Mouse (Mus musculus) urinary bladder, postnatal 36 days (tissue): ENCODE measurements around the gene Pop5.

Experiments
- DNase-seq, 2 experiments: peaks; one replicate each; pipeline ENCODE4 v3.0.0; 2022; ENCODE audit warnings: low spot score in 2 of 2, mixed read lengths in 1 of 2

Gene Pop5

GRCm38 (mm10) chr5:115262502-115263291 lies 27.1 kb downstream of the Pop5 start:
- DNase-seq: no peak

- no peak for DNase-seq
These were observed 30.7 kb downstream of the Pop5 start for GRCm38 (mm10) chr5:115266340-115266739.

DNA sequence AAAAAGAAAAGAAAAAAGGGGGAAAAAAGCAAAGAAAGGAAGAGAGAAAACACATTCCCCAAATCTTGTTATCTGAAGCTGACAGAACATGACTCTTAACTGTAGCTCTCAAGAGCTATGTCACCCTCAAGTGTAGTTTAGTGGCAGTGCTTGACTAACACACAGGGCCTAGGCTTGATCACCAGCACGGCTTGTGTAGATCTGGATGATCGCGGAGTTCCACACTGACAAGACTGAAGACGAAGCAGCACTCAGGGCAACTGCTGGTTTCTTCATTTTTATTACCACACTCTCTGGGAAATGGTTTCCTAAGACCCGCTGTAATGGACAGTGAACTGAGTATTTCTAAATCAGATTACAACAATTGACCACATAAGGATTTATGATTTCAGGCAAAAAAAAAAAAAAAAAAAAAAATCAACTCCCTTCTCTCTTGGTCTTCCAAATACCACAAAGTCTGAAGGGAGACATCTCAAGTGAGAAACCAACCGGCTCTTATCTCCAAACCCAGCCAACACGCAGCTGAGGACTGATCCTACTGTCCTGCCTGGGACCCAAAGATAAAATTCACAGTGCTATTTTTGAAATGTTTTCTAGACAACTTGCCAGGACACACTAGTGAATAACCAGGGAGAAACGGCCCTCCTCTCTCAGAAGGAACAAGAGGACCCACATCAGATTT lies 31.3 kb downstream of the Pop5 start:
- no peak for DNase-seq

DNA sequence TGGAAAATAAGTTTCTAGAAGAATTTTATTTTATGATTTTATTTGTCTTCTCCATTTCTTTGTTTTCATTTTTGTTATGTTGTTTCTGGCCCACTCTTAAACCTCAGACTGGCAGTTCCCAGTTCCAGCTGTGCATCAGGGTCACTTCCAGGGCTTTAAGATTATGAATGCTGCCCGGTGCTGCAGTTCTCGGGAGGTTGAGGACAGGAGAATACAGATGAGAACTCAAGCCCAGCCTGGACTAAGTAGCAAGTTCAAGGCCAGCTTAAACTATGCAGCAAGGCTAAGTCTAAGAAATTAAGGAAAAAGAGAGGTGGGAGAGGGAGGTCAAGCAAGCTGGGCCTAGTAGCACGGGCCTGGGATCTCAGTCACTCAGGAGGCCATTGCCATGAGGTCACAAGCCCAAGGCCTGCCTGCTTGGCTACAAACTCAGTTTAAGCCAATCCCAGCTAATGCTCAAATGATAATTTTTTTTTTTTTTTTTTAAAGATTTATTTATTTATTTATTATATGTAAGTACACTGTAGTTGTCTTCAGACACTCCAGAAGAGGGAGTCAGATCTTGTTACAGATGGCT lies 31.9 kb downstream of the Pop5 start:
- DNase-seq: no peak

DNA sequence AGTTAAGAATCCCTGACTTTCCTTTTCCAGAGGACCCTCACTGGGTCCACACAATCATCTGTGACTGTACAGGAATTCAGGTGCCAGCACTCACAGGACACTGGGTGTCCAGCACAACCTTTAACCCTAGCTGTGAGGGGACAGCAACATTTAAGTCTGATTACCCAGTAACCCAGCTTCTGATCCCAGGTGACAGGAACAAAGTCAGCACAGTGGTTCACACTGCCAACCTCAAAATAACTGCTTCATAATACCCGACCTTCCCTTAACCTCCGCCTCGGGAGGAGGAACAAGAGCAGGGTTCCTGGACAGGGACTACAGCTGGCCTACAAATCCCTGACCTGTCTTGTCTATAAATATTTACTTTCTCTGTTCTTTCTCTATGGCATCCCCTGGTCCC lies 32.6 kb downstream of the Pop5 start:
- no peak for DNase-seq

DNA sequence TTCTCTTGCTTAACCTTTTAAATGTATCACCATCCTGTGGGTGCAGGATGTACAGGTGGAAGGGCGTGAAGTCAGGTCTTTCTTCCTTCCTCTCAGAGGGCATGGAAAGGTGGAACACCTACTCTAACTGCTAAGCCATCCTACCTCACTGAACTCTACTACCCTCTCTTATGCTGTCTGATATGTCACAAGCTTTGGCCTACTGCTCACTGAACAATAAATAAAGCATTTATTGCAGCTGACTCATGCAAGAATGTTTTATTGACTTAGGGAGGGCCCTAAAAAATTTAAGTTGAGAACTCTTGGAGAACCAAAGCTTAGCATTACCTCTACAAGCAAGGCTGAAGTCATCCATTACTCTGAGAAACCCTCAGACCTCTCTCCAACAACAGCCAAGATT lies 34.3 kb downstream of the Pop5 start:
- DNase-seq: no peak

- peak in 1 of 2 experiments; percentile 32 for DNase-seq
These were observed 36.5 kb downstream of the Pop5 start for GRCm38 (mm10) chr5:115271931-115272811.

- DNase-seq: peak; percentile 98 to 99
These were observed 37.3 kb downstream of the Pop5 start, which contains the start of gene Rnf10 for GRCm38 (mm10) chr5:115272812-115273548. Gene Rnf10 (minus strand): TSS chr5:115272898.

- no peak for DNase-seq
These were observed 38.0 kb downstream of the Pop5 start for GRCm38 (mm10) chr5:115273549-115274135.

GRCm38 (mm10) chr5:115274353-115274752 lies 38.7 kb downstream of the Pop5 start:
- DNase-seq: no peak

GRCm38 (mm10) chr5:115274771-115275170 lies 39.1 kb downstream of the Pop5 start:
- no peak for DNase-seq

- DNase-seq: no peak
These were observed 40.4 kb downstream of the Pop5 start for GRCm38 (mm10) chr5:115275998-115276397.

DNA sequence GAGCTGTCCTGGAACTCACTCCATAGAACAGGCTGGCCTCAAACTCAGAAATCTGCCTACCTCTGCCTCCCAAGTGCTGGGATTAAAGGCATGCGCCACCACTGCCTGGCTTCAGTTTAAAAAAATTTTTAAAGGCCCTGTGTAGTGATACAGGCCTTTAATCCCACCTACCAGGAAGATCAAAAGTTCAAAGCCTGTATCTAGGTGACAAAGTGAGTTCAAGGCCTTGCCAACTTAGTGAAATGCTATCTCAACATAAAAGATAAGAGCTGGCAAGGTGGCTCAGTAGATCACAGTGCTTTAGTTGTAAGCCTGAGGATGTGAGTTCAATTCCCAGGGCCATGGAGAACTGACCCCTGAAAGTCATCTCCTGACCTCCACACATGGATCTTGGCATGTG lies 42.4 kb downstream of the Pop5 start:
- DNase-seq: no peak

GRCm38 (mm10) chr5:115278785-115279184 lies 43.1 kb downstream of the Pop5 start:
- DNase-seq: no peak

GRCm38 (mm10) chr5:115279226-115280049 lies 43.8 kb downstream of the Pop5 start, which contains the start of gene Coq5:
Gene Coq5 (plus strand): TSS chr5:115279666.
- peak; percentile 76 to 84 for DNase-seq

- no peak for DNase-seq
These were observed 44.5 kb downstream of the Pop5 start for GRCm38 (mm10) chr5:115280050-115280687.

DNA sequence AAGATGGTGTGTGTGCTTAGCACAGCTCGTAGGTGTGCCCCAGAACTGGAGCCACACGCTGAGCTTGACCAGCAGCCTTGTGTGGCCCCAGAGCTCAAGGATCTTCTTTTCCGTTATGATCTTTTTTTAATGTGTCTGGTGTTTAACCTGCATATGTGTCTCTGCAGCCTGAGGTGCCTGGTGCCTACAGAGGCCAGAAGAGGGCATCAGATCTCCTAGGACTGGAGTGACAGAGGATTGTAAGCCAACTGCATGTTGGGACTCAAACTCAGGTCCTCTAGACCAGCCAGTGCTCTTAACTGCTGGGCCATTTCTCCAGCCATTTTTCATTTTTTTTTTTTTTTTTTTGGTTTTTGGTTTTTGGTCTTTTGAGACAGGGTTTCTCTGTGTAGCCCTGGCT lies 49.1 kb downstream of the Pop5 start:
- no peak for DNase-seq

DNA sequence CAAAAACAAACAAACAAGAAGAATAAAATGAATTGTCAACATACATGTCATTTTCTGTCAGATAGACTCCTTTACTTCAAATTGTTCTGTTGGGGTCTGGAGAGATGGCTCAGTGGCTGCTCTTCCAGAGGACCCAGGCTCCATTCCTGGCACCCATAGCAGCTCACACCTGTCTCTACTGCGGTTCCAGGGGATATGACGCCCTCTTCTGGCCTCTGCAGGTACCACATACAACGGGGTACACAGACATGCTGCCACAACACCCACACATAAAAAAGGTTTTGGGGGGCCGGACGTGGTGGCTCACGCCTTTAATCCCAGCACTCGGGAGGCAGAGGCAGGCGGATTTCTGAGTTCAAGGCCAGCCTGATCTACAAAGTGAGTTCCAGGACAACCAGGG lies 58.5 kb downstream of the Pop5 start:
- DNase-seq: no peak
